Mouse (Mus musculus): Measurements from ENCODE around the gene Pclo. TPM values are rescaled to one million over a fixed set of nuclear protein-coding genes. Genes with fewer than 3 reads are reported as not detected.

Pclo gene
- polyA plus RNA-seq, 1 experiment from 2014 or later, result 0.25 TPM

- ATAC-seq (ENCODE audit: low FRiP score, low TSS enrichment) (0 out of 2 replicates have a peak, but pooled peaks have one; percentile 32), DNase-seq (ENCODE audit: low spot score) (peak; percentile 14)
- no peaks in the 10 kb centered on the region for H3K36me3 ChIP-seq (ENCODE audit: control insufficient read depth, insufficient read depth, low read length)
- no peak overlapping the region for H3K27ac ChIP-seq (replicated peaks)
- H3K4me1 ChIP-seq (replicated peaks; ENCODE audit: control insufficient read depth, insufficient read depth), result no peaks in the 10 kb centered on the region
- H3K9me3 ChIP-seq (ENCODE audit: control insufficient read depth, low read length), result no peaks in the 10 kb centered on the region
- no peak overlapping the region for H3K4me2 ChIP-seq (replicated peaks; ENCODE audit: low read depth)
- H3K27me3 ChIP-seq (ENCODE audit: control insufficient read depth, insufficient read depth, low read length), result no peaks in the 10 kb centered on the region
- 50% methylated on average over 3 of the region's 3 CpGs for whole genome bisulfite sequencing
- TF ChIP-seq EP300 (optimal IDR thresholded peaks at IDR 0.05) (no peak), CTCF (IDR thresholded peaks at IDR 0.05; ENCODE audit: low read depth) (no peak)
- H3K4me3 ChIP-seq (ENCODE audit: low read depth, low read length), result no peak overlapping the region
- H3K9ac ChIP-seq (ENCODE audit: low read length), result no peak overlapping the region
Measured at GRCm38 (mm10) chr5:14728676-14729253, 214.0 kb downstream of the Pclo start.

GRCm38 (mm10) chr5:14750882-14751281 lies 236.2 kb downstream of the Pclo start:
- ATAC-seq (ENCODE audit: low FRiP score, low TSS enrichment) (no peak), DNase-seq (ENCODE audit: low spot score) (no peak)
- H3K9ac ChIP-seq (ENCODE audit: low read length), result no peak overlapping the region
- TF ChIP-seq EP300 (optimal IDR thresholded peaks at IDR 0.05), result no peak
- no peak for TF ChIP-seq CTCF (IDR thresholded peaks at IDR 0.05; ENCODE audit: low read depth)
- H3K4me2 ChIP-seq (replicated peaks; ENCODE audit: low read depth), result no peak overlapping the region
- no peaks in the 10 kb centered on the region for H3K4me1 ChIP-seq (replicated peaks; ENCODE audit: control insufficient read depth, insufficient read depth)
- H3K4me3 ChIP-seq (ENCODE audit: low read depth, low read length), result no peak overlapping the region
- no peaks in the 10 kb centered on the region for H3K27me3 ChIP-seq (ENCODE audit: control insufficient read depth, insufficient read depth, low read length)
- H3K27ac ChIP-seq (replicated peaks), result no peak overlapping the region
- no peaks in the 10 kb centered on the region for H3K9me3 ChIP-seq (ENCODE audit: control insufficient read depth, low read length)
- H3K36me3 ChIP-seq (ENCODE audit: control insufficient read depth, insufficient read depth, low read length), result no peaks in the 10 kb centered on the region

DNA sequence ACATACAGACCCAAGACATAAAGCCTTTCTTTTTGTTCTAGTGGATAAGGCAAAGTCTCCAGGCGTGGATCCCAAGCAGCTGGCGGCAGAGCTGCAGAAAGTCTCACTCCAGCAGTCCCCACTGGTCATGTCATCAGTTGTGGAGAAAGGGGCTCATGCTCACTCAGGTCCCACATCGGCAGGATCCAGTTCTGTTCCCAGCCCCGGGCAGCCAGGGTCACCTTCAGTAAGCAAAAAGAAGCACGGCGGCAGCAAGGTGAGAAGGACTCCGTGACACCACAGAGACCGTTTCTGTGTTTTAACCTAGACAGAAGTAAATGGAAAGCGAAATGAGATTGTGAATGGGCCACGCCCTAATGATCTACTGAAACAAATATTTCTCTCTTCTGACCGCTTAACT lies 252.0 kb downstream of the Pclo start:
- ATAC-seq (ENCODE audit: low FRiP score, low TSS enrichment) (no peak), DNase-seq (ENCODE audit: low spot score) (no peak)
- WGBS, result 88% methylated on average over 11 of the region's 11 CpGs
- no peaks in the 10 kb centered on the region for H3K27me3 ChIP-seq (ENCODE audit: control insufficient read depth, insufficient read depth, low read length)
- no peak for TF ChIP-seq EP300 (optimal IDR thresholded peaks at IDR 0.05)
- TF ChIP-seq CTCF (IDR thresholded peaks at IDR 0.05; ENCODE audit: low read depth), result no peak
- no peaks in the 10 kb centered on the region for H3K9me3 ChIP-seq (ENCODE audit: control insufficient read depth, low read length)
- no peaks in the 10 kb centered on the region for H3K36me3 ChIP-seq (ENCODE audit: control insufficient read depth, insufficient read depth, low read length)
- no peak overlapping the region for H3K9ac ChIP-seq (ENCODE audit: low read length)
- no peaks in the 10 kb centered on the region for H3K4me1 ChIP-seq (replicated peaks; ENCODE audit: control insufficient read depth, insufficient read depth)
- H3K4me3 ChIP-seq (ENCODE audit: low read depth, low read length), result no peak overlapping the region
- H3K4me2 ChIP-seq (replicated peaks; ENCODE audit: low read depth), result no peak overlapping the region
- H3K27ac ChIP-seq (replicated peaks), result no peak overlapping the region

- Histone ChIP-seq H3K9me3 (ENCODE audit: control insufficient read depth, low read length) (no peaks in the 10 kb centered on the region), H3K4me3 (ENCODE audit: low read depth, low read length) (no peak overlapping the region), H3K4me2 (replicated peaks; ENCODE audit: low read depth) (no peak overlapping the region), H3K4me1 (replicated peaks; ENCODE audit: control insufficient read depth, insufficient read depth) (no peaks in the 10 kb centered on the region), H3K27ac (replicated peaks) (no peak overlapping the region), H3K9ac (ENCODE audit: low read length) (no peak overlapping the region), H3K27me3 (ENCODE audit: control insufficient read depth, insufficient read depth, low read length) (no peaks in the 10 kb centered on the region), H3K36me3 (ENCODE audit: control insufficient read depth, insufficient read depth, low read length) (no peaks in the 10 kb centered on the region)
- ATAC-seq (ENCODE audit: low FRiP score, low TSS enrichment) (no peak), DNase-seq (ENCODE audit: low spot score) (no peak)
- TF ChIP-seq CTCF (IDR thresholded peaks at IDR 0.05; ENCODE audit: low read depth), result no peak
- no peak for TF ChIP-seq EP300 (optimal IDR thresholded peaks at IDR 0.05)
- 59% methylated on average over 1 of the region's 1 CpGs for WGBS
Measured at GRCm38 (mm10) chr5:14782362-14783082, 267.8 kb downstream of the Pclo start.

- Histone ChIP-seq H3K36me3 (ENCODE audit: control insufficient read depth, insufficient read depth, low read length) (no peaks in the 10 kb centered on the region), H3K4me3 (ENCODE audit: low read depth, low read length) (no peak overlapping the region), H3K4me2 (replicated peaks; ENCODE audit: low read depth) (no peak overlapping the region), H3K27ac (replicated peaks) (no peak overlapping the region), H3K9me3 (ENCODE audit: control insufficient read depth, low read length) (no peaks in the 10 kb centered on the region), H3K9ac (ENCODE audit: low read length) (no peak overlapping the region), H3K27me3 (ENCODE audit: control insufficient read depth, insufficient read depth, low read length) (no peaks in the 10 kb centered on the region), H3K4me1 (replicated peaks; ENCODE audit: control insufficient read depth, insufficient read depth) (no peaks in the 10 kb centered on the region)
- DNase-seq (ENCODE audit: low spot score) (no peak), ATAC-seq (ENCODE audit: low FRiP score, low TSS enrichment) (no peak)
- WGBS, result 90% methylated on average over 9 of the region's 9 CpGs
- TF ChIP-seq EP300 (optimal IDR thresholded peaks at IDR 0.05) (no peak), CTCF (IDR thresholded peaks at IDR 0.05; ENCODE audit: low read depth) (no peak)
Measured at GRCm38 (mm10) chr5:14793891-14794290, 279.2 kb downstream of the Pclo start.

- DNase-seq (ENCODE audit: low spot score) (peak; percentile 64), ATAC-seq (ENCODE audit: low FRiP score, low TSS enrichment) (peak; percentile 83)
- Histone ChIP-seq H3K36me3 (ENCODE audit: control insufficient read depth, insufficient read depth, low read length) (no peaks in the 10 kb centered on the region), H3K9me3 (ENCODE audit: control insufficient read depth, low read length) (no peaks in the 10 kb centered on the region), H3K4me3 (ENCODE audit: low read depth, low read length) (no peak overlapping the region), H3K4me2 (replicated peaks; ENCODE audit: low read depth) (no peak overlapping the region), H3K27me3 (ENCODE audit: control insufficient read depth, insufficient read depth, low read length) (no peaks in the 10 kb centered on the region), H3K27ac (replicated peaks) (no peak overlapping the region), H3K4me1 (replicated peaks; ENCODE audit: control insufficient read depth, insufficient read depth) (no peaks in the 10 kb centered on the region), H3K9ac (ENCODE audit: low read length) (no peak overlapping the region)
- 6% methylated on average over 6 of the region's 6 CpGs for WGBS
- TF ChIP-seq EP300 (optimal IDR thresholded peaks at IDR 0.05) (no peak), CTCF (IDR thresholded peaks at IDR 0.05; ENCODE audit: low read depth) (peak; percentile 79)
Measured at GRCm38 (mm10) chr5:14807136-14807535, 292.4 kb downstream of the Pclo start.
